Mouse (Mus musculus): Measurements from ENCODE around the gene Upf3b.
"Not testable (repeated sequence)": the region's sequence is repeated elsewhere in the genome, so short reads cannot be mapped to it uniquely, and the experiment has no call there.

Gene Upf3b

DNA sequence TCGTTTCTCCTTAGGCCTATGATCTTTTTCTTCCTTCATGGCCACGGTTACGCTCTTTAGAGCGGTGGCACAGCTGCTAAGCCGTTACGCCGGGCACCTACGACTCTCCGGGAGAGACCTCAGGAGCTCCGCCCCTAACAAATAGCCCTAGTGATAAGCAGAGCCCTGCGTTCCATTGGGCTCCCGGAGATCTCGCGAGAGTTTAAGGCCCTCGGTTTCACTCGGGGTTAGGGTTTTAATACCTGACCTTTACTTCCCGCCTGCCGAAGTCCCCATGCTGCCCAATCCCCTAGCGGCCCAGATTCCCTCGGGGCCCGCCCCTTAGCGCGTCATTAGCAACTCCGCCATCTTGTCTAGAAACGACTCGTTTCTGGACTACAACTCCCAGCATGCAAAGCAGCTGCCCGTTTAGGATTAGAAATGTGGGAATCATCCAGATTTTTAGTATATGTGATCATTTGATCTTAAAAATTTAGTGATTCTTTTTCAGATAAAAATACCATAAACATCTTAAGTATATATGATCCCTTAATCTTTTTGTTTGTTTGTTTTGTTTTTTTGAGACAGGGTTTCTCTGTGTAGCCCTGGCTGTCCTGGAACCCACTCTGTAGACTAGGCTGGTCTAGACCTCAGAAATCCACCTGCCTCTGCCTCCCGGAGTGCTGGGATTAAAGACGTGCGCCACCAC, at the start of gene Upf3b:
Upf3b (minus strand) TSS at position 130 of the 688 bp plus-strand sequence.
- peak; percentile 81 for DNase-seq

DNA sequence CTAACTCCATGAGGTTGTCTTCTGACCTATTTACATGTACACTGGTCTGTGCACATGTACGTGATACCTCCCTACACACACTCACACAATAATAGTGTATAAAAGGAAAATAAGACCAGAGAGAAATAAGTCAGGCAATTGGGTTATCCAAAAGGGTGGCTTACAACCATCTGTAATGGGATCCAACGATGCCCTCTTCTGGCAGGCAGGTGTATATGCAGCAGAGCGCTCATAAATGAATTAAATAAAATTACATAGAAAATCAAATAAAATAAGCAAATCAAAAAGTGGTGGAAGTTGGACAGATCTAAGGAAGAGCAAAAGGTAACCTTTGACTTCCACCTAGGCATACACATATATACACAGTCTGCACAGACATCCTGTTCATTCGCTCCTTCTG, 47.7 kb upstream of the Upf3b start:
- DNase-seq = no peak

DNA sequence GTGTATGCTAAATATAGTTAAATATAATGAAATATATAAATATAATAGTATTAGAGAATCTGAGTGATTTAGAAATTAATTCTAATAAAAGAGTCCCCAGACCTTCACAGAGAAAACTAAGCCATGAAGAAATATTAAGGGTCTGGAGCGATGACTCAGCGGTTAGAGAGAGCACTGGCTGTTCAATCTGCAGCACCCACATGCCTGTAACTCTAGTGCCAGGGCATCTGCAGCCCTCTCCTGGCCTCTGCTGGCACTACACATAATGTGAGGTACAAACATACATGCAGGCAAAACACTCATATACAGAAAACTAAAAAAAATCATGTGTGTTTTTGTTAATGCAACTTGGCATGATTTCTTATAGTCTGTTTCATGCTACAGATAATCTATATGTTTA, 34.8 kb upstream of the Upf3b start:
- peak; percentile 6 for DNase-seq

DNA sequence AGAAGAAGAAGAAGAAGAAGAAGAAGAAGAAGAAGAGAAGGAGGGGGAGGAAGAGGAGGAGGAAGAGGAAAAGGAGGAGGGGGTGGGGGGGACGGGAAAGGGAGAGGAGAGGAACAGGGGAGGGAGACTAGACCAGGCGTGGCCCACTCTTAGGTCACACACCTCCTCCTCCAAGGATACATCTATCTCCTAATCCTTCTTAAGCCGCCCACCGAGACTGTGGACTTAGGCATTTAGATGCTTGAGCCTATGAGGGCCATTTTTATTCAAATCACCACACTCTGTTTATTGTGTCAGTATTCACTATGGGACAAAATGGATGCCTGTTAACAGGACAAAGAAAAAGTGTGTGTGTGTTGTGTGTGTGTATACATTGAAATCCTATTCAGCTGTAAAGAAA, 34.4 kb upstream of the Upf3b start:
- DNase-seq = not testable (repeated sequence)

DNA sequence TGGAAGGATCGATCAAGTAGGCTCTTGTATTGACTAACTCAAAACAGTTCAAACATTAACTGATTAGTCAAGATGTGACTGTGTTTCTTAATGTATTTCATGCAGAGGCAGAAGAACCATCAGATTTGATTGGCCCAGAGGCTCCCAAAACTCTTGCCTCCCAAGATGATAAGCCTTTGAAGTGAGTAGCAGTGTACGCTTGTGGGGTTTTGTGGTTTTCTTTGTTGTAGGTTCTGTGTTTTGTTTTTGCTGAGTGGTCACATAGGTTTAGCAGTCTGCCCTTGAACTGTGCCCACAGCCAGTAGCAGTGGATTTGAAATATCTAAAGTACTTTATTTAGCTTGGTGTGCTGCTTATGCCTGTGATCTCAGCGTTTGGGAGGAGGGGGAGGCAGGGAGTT, 31.6 kb upstream of the Upf3b start:
- no peak for DNase-seq

DNA sequence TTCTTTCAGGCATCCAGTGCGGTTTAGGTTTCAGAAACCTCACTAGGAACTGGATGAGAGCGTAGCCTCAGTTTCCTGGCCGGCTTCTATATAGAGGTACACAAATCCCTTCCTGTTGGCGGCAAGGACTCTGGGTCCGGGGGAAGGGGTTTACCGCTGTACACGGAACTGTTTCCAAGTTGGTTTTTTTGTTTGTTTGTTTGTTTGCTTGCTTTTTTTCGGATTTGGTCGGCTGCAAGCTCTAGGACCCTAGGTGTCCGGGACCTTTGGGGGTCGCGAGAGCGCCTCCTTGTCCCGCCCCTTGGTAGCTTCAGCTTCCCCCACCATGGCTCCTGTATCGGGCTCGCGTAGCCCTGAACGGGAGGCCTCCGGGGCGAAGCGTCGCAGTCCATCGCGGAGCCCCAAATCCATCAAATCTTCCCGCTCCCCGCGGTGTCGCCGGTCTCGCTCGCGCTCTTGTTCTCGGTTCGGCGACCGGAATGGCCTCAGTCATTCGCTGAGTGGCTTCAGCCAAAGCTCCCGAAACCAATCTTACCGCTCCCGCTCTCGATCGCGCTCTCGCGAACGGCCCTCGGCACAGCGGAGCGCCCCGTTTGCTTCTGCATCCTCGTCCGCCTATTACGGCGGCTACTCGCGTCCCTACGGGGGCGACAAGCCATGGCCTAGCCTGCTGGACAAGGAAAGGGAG, 16.7 kb upstream of the Upf3b start, which contains the start of gene Nkap:
Nkap (plus strand) TSS at position 125 of the 688 bp plus-strand sequence.
- DNase-seq = peak; percentile 68

DNA sequence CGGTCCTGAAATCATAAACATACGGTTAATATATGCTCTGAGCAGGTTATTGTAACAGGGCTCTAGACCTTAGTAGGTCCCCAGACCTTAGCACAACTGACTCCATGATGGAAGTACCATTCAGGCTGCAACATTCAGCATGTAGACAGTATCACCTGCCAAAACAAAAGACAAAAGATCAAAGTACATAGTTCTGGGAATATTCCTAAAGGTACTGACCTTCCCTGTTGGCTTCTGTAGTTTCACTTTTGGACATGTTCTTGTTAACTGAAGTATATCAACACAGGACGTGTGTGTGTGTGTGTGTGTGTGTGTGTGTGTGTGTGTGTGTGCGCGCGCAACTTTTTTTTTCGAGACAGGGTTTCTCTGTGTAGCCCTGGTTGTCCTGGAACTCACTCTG, 15.4 kb upstream of the Upf3b start:
- DNase-seq = no peak

DNA sequence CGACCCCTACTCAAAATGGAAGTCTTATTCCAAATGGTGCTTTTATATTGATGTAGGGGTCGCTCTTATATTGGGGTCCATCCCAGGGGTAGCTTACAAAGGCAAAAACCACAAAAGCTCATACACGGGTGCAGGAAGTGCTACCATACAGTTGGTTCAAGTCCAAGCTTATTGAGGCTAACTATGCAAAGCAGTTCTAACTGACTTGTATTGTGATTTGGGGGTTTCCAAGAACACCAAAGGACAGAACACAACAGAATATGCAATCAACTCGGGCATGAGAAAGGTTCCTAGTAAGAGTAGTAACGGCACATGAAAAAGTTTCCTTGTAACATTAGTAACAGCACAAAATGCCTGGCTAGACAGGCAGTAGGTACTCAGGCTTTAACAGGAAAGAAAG, 10.1 kb upstream of the Upf3b start:
- no peak for DNase-seq

DNA sequence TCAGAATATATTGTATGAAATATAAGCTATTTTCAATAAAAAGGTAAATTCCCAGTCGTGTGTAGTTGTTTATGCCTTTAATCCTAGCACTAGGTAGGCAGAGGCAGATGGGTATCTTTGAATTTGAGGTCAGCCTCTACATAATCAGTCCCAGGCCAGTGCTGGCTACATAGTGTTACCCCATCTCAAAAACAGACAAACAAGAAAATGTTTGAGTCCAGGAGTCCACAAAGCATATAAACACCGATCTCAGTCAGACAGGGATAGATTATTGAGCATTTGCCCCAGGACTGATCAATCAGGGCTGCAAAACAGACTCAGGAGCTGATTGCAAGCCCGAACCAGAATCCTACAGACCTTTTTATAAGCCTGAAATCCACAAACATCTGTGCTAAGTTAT, 9.5 kb upstream of the Upf3b start:
- DNase-seq = no peak

DNA sequence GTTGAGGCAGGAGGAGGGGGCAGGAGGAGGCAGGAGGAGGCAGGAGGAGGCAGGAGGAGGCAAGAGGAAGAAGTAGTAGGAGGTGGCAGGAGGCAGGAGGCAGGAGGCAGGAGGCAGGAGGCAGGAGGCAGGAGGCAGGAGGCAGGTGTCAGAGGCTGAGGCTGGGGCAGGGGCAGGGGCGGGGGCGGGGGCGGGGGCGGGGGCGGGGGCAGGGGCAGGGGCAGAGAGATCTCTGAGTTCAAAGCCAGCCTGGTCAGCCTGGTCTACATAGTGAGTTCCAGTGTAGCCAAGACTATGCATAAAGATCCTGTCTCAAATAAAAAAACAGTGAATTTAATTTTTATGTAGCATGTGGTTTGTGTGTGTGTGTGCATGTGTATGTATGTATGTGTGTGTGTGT, 7.0 kb upstream of the Upf3b start:
- DNase-seq = no peak

DNA sequence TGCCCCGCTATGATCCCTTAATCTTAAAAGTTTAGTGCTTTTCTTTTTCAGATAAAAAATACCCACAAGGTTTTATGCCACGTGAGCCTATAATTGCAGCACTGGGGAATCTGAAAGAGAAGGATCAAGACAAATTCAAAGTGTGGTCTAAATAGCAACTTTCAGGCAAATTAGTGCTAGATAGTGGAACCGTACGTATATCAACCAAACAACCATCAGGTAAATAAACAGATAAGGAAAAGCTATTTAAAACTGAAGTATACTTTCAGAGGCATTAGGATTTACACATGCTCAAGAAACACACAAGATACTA, 715 bp upstream of the Upf3b start:
- DNase-seq = no peak

DNA sequence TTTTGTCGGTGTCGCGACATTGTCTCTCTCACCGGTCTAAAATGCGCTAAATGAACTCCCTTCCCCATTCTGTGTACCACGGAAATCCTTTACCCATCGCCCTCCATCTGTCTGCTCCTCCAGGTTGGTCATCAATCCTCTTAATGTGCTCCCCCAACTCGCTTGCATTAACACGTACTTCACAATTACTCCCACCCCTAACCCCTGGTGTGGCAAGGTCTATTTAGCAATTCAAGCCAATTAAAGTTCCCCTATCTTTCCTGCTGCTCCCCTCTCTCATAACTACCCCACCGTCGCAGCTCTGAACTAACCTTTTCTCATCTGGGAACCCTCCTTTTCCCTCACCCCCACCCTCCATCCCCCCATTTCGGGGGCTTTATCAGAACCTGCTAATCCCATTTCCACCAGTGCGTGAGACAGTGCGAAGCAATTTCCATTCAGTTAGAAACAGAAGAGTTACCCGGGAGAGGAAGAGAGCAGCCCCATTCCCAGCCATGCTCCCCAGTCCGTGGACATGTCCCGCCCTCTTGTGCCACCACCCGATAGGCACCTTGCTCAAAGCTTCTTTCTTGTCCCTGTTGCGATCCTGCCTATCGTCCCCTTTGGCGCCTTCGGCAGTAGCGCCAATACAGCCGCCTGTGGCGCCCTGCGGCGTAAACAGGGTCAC, 463 bp downstream of the Upf3b start:
- no peak for DNase-seq

DNA sequence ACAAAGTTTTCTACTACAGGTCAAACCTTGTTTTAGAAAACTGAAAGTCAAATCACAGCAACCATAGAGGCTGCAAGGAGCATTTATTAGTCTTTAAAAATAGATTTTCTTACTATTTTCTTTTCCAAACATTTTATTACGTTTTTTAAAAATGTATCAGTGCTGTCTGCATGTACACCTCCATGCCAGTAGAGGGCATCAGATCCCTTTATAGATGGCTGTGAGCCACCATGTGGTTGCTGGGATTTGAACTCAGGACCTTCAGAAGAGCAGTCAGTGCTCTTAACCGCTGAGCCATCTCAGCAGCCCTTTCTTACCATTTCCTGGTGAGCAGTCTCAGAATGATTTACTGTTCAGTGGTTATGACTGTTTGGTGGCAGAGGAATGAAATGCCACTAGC, 6.3 kb downstream of the Upf3b start:
- DNase-seq = no peak

DNA sequence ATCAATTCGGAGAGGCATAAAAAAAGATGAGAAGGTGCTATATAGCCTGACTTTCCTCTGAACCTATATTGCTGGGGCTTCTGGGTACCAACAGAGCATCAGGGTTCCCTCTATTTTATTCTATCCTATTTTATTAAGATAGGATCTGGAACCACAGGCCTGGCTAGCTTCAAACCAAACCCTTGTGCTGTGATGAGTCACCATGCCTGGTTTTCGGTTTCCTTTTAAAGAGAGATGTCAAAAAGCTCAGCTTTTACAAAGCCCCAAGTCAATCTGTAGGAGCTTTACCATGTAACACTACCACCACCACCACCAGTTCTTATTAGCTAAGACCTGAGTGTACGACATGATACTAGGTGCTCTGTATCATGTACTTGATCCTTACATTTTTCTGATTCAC, 11.4 kb downstream of the Upf3b start:
- DNase-seq = no peak

DNA sequence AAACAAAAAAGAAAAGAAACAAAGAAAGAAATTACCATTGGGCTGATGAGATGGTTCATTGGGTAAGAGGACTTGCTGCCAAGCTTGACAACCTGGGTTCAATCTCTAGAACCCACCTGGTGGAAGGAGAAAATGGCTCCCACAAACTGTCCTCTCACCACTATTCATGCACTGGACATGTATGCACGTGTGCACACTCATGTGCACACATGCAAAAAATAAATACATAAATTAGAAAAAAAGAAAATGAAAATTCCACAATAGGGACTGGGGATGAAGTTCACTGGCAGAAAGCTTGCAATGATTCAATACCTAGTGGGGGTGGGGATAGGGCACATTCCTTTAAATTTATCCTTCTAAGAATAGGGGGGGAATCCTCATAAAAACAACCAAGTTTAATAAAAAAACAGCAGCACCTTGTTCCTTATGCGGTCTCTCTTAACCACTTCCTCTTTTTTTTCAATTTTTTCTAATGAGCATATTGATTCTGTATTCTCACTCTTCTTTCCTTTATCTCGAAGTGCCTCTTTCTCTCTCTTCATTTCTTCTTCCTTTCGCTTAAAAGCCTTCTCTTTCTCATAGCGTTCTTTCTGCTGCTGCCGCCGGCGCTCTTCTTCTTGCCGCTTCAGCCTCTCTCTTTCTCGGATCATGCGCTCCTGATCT, 14.9 kb downstream of the Upf3b start:
- DNase-seq = no peak

DNA sequence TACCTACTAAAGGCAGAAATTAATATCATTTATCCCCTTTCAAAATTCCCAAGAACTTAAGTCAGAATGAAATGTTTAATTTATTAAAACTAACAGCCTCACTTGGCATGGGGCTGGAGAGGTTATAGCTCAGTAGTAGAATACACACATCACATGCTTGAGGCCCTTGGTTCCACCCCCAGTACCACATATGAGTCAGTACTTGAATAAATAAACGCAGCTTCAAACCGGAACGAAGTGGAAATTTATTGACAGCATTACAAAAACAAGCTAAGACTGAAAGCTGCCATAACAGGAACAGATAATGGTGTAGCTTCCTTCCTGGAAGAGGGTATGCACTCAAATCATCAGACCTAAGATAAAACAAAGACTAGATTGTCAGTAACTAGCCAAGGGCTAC, 18.7 kb downstream of the Upf3b start:
- DNase-seq = no peak

DNA sequence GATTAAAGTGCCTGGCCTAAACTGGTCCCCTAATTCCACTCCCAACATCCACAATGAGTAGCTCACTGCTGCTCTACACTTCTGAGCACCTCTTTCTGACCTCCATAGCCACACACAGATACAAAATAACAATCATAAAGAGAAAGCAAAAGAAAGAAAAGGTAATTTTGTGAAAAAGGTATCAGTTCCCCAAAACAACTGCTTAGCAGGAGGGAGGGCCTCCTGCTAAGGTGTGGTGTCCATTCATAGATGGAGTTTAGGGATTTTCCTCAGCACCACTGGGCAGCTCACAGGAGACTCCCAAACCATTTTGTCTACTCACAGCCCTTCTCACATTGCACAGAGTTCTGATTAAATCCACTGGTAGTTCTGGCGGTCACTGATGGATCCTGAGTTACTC, 21.3 kb downstream of the Upf3b start:
- DNase-seq = no peak

DNA sequence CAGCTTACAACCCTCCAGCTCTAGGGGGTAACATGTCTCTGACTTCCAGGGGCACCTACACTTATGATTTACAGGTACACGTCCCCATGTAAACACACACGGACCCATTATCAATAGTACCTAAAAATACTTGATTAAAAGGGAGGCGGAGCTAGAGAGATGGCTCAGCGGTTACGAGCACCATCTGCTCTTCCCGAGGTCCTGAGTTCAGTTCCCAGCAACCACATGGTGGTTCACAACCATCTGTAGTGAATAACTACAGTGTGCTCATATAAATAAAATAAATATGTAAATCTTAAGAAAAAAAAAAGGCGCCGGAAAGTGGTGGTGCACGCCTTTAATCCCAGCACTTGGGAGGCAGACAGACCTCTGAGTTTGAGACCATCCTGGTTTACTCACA, 24.5 kb downstream of the Upf3b start:
- no peak for DNase-seq

DNA sequence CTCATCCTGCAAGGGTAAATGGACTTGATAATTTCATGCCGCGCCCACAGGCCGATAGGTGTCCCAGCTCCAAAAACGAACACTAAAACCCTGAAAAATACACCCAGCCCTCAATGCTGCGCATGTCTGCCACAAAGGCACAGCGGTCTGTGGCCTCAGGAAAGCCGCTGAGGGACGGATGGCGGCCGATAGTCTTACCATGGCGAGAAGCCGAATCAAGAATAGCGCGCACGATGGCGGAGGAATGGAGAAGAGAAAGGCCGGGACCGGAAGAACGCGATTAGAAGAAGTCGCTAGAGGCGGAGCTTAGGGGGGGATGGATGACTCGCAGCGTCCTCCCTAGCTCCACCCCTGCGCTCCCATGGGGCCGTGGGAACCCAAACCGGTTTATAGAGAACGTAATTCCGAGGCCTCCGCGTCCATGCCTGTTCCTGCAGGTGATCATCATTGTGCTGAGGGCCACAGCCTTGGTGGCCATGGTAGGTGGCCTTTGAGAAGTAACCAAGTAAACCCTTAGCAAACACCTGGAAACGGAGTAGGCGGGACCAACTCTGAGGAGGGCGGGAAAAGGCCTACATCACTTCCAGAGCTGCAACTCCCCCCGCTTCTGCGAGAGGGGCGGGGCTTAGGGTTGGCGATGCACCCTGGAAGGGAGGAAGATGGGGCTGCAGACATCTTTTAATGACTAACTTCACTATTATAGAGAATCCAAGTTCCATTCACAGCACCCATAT, 25.0 kb downstream of the Upf3b start, which contains the start of gene Rpl39:
Rpl39 (minus strand) TSS at position 476 of the 734 bp plus-strand sequence.
- peak; percentile 74 for DNase-seq

DNA sequence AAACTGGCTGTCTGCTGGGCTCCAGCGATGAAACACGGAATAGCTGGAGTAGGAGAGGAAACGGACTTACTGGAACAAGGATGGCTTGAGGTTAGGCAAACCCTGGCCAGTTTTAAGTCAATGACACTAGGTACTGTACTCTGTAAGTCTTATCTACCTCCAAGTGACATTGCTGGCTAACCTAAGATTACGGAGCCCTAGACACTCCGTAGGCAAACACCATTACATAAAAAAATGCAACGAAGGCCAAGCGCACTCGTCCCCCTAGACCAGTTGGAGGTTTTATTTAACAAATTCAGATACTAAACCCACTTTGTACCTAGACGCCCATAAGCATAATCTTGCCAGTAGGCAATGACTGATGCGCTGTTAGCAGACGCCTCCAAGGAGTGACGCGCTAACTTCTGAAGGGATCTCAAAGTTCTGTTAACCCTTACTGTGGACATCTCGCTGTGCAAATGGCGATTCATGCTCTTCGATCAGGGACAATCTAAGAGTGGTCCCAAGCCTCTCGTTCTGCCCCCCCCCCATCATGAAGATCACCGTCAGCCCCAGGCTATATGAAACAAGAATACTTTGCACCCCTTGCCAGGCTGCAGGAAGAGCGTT, 25.7 kb downstream of the Upf3b start:
- peak; percentile 13 for DNase-seq

DNA sequence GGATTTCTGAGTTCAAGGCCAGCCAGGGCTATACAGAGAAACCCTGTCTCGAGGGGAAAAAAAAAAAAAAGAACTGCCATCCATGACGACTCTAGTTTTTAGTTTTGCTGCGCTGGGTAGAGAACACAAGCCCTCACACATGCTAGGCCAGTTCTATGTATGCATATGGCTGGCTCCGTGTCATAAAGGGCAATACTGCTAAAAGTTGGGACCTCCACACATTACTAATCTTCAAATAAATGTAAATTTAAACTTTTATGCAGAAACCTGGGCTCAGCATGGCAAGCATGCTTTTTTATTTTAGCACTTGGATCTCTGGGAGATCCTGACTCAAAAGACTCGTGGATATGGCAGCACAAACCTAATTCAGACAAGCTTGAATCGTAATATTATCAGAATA, 28.9 kb downstream of the Upf3b start:
- DNase-seq = no peak

DNA sequence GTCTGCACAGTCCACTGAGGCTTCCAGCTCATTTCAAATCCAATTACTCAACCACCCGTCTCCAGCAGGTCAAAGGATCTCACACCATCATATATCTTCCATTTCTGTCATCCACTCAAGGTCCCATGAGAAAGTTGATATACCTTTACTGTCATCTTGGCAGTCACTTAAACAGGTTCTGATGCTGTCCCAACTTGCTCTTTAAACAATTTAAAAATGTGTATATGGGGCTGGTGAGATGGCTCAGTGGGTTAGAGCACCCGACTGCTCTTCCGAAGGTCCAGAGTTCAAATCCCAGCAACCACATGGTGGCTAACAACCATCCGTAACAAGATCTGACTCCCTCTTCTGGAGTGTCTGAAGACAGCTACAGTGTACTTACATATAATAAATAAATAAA, 29.8 kb downstream of the Upf3b start:
- DNase-seq = not testable (repeated sequence)

DNA sequence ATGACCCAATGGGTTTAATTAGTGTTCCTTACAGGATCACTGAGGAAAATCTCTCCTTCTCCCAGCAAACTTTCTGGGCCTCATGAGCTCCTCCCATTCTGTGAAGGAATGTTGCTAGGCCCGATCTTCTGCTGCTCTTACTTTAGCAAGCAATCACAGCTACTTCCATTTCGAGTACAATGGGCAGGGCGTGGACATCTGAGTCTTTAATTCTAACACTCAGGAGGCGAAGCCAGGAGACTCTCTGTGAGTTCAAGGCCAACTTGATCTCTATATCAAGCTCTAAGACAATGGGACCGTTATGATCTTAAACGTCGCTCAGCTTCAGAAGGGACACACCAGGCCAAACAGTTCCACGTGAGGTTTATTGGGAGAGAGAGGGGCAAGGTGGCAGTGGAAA, 33.5 kb downstream of the Upf3b start:
- no peak for DNase-seq

Data from right cerebral cortex, postnatal 4 days (tissue).